Mouse (Mus musculus) inflammation-experienced regulatory T-cells, adult 6 months (primary cell): ENCODE results near the gene Gm45837. TPM values are rescaled to one million over a fixed set of nuclear protein-coding genes. Genes with fewer than 3 reads are reported as not detected.
A peak's percentile ranks its signal among the peaks of the same experiment; 100 is the strongest.

ENCODE experiments used
- ATAC-seq: one replicate; pipeline ENCODE4 v1.8.0; 2017
- polyA plus RNA-seq, 3 experiments: library from polyadenylated mRNA; unstranded; fragments of 100-300 nt; shearing (Covaris generic); gene quantifications; one replicate each; pipeline ENCODE4 v1.2.1; 2017

Gene Gm45837
- polyA plus RNA-seq = 10 to 100 TPM in 2 of 3 experiments, 1 to 10 TPM in 1; 6.7 to 39.0 (median 18.9) TPM

- ATAC-seq = no peak
Observed at GRCm38 (mm10) chr7:101410267-101410936, at the start of gene Gm45837. Gene Gm45837 (plus strand): TSS chr7:101410886.

- ATAC-seq = no peak
Observed at GRCm38 (mm10) chr7:101361021-101361420, 49.7 kb upstream of the Gm45837 start.

GRCm38 (mm10) chr7:101361767-101362166, 48.9 kb upstream of the Gm45837 start:
- ATAC-seq = no peak

DNA sequence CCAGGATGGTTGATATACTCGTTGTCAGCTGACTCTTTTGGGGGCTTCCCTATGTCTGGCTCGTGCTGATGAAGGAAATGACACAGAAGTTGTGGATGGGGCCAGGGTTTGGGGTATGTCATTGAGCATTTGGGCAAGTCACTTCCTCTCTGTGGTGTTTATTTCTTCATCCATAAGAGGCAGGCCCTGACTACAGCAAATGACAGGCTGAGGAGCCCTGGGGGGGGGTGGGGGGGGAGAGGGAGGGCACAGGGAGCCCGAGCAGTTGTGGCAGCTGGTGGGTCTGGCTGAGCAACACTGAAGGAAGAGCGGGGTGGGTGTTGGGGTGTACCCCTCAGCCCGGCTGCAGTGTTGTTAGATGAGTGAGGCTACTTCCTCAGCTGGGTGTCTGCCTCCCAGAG, 47.9 kb upstream of the Gm45837 start:
- no peak for ATAC-seq

- ATAC-seq = no peak
Observed at GRCm38 (mm10) chr7:101363914-101364313, 46.8 kb upstream of the Gm45837 start.

GRCm38 (mm10) chr7:101367901-101368852, 42.5 kb upstream of the Gm45837 start:
- ATAC-seq = peak; percentile 21

DNA sequence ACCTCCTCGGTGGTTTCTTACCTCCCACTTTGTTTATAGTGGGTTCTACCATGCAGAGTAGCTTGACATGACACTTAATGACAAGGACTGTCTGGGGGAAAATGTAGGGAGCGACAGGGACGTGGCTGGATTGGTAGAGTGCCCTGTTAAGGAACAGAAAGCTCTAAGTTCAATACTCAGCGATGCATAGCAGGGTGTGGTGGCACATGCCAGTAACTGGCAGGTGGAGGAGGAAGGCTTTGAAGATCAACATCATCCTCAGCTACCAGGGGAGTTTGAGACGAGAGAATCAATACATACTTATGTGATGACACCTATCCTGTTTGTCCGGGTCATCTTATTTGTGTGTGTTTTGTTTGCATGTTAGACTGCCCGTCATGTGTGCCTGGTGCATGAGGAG, 41.0 kb upstream of the Gm45837 start:
- ATAC-seq = no peak

- no peak for ATAC-seq
Observed at GRCm38 (mm10) chr7:101373082-101373481, 37.6 kb upstream of the Gm45837 start.

DNA sequence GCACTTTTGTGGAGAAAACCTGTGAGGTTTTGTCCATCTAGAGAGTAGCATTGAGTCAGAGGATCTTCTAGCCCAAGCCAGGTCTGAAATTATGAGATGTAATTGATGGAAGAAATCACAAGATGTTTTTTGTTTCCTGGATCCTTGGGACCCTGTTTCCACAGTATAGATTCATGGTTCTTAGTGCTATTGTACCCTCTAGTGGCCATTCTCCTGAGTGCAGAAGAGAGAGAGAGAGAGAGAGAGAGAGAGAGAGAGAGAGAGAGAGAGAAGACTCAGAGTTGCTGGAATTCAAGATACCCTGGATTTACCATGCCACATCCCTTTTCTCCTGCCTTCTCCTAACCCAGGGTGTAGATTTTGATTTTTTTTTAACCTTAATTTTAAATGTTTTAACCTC, 36.5 kb upstream of the Gm45837 start:
- peak; percentile 11 for ATAC-seq

DNA sequence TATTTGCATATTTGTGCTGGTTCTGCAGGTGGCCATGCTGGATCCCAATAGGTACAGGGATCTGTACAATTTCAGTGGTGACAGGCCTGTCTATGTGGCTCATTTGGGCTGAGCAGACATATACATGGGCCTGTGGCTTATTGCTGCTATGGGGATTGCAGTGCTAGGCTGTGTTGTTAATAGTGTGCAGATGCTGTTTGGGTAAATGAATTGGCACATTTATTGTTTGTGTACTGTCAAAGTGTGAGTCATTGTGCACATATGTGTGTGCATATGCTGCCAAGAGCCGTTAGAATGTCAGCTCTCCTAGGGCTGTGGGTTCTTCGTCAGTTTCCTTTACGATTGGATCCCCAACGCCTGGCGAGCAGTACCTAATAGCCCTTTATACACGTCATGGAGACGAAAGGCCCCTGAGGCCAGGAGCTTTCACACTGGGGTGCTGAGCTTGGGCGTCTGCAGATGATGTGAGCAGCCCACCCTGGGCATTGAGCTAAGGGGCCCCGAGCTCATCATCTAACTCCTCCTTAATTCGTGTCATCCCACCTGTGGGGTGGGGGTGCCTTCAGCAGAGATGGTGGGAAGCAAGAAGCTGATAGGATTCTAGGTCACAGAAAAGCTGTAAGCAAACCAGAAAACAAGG, 33.9 kb upstream of the Gm45837 start:
- no peak for ATAC-seq

DNA sequence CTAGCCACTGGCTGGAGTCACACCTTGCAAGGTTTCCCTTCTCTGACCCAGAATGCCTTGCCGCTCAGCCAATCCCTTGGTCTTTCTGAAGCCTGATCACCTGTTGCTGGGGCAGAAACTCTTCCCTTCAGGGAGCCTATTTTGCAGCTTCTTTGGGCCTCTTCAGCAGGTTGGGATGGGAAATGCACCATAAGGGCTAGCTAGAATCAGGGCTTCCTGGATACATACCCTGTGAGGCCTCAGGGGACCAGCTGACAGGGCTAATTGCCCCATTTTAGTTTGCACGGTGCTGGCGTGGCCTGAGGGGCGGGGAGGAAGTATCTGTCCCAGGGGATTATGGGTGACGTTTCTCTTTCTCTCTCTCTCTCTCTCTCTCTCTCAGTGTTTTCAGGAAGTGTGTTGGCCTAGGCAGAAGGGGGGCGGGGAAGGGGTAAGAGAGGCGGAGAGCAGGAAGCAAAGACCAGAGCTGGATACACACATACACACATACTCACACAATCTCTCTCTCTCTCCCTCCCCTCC, 32.9 kb upstream of the Gm45837 start:
- peak; percentile 94 for ATAC-seq

DNA sequence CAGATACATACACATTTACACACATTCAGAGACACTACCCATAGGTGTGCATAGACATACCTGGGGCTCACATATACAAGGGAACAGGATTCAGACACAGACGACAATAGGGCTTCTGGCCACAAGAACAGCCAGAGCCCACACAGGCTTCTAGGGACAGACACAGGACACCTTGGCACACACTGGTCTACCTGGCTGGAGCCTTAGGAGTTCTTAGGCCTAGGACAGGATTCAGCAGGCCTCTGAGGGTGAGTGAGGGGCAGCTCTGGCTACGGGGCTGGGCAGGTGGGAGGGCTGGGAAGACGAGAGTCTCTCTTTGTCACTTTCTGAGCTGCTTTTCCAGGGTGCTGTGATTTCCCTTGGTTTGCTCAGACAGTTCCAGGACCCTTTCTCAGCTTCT, 32.4 kb upstream of the Gm45837 start:
- ATAC-seq = no peak

DNA sequence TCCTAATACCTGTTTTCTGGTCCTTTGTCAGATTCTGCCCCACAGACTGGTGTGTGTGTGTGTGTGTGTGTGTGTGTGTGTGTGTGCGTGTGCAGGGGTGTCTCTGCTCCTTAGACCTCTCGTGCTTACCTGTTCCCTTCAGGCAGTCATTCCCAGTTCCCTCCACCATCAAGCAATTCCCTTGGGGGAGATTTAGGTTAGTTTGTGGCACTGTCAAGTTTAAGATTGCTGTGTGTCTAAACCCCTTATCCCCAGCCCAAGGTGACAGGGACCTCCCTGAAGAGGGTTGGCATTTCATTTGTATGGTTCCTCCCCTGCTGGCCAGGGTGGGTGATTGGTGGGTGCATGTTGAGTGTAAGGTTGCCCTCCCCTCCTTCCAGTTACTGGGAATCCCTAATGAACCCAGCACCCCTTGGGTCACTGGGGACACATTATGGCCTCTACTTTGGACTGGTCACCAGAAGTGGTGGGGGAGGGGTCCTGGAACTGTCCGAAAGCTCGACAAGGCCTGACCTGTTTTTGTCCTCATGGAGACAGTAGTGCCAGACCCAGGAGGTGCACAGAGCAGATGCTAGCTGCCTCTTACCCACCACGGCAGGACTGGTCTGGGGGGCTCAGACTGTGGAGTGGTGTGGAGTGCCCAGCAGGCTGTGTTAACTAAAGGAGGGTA, 31.8 kb upstream of the Gm45837 start:
- no peak for ATAC-seq

GRCm38 (mm10) chr7:101379732-101380131, 31.0 kb upstream of the Gm45837 start:
- ATAC-seq = no peak

DNA sequence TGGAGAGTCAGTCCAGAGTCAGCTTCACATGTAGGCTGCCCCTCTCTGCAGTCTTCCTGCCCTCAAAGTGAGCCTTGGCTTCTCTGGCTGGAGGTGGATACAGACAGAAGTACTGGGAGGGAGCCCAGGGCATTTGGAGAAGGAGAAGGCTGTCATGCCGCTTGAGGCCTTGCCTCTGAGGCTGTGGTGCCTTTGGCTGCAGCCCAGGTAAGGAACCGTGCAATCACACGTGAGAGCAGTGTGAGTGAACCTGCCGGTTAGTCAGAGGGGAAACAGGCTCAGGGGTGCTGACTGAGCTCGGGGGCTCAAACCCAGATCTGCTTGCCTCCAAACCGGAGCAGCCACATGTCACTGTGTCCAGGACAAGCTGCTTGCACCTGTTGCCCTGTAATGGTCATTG, 29.2 kb upstream of the Gm45837 start:
- no peak for ATAC-seq

GRCm38 (mm10) chr7:101382378-101382777, 28.3 kb upstream of the Gm45837 start:
- no peak for ATAC-seq

DNA sequence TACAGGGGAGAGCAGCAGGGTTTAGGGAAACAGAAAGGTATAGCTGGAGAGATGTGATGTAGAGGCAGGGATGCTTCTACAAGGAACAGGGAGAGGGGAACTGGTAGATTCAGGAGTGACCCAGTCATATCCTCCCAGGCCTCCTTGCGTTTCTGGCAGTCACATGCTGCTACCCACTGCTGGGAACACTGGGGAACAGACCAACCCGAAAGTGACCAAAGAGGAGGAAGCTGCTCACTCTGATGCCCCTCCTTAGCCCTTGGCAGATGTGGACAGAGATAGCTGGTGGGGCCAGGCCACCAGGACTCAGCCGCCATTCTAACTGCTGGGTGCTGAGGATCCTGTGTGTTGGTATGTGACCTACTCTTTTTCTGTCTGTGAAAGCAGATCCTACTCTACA, 26.9 kb upstream of the Gm45837 start:
- ATAC-seq = no peak

GRCm38 (mm10) chr7:101384931-101385330, 25.8 kb upstream of the Gm45837 start:
- ATAC-seq = no peak

DNA sequence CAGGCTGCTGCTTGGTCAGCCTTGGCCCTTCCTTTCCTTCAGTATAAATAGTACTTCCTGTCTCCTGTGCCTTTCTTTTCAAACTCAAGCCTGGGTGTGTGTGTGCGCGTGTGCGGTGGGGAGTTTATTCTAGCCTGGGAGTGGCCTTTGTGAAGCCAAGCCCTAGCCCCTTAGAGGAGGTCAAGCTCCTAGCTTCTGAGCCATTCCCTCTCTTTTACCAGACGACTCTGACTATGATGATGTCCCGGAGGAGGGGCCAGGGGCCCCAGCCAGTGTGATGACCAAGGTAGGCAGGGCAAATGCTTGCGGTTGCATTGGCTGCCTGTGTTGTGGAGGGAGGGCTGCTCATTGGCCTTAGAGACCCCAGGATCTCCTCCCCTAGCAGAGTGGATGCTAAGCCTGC, 25.4 kb upstream of the Gm45837 start:
- ATAC-seq = no peak

DNA sequence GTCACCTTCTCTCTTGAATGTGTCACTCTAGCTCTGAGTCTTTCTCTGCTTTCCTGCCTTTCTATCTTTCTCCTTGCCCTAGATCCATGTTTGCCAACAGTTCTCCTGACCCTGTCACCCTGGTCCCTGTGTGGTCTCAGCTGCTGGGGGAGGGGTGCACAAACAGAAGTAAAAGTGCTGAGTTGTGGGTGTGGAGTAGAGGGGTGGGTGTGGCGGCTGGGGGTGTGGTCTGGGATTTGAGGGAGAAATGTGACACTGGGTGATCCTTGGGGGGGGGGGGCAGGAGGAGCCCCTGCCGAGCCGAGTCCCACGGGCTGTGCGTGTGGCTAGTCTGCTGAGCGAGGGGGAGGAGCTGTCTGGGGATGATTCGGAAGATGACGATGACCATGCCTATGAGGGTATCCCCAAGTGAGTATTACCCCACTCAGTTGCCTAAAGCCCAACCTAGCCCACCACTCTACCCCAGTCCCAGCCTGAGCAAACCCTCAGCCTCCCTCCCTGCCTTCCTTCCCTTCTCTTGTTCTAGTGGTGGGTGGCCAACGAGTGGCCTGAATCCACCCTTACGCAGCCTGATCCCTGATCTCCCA, 24.7 kb upstream of the Gm45837 start:
- ATAC-seq = no peak

- ATAC-seq = no peak
Observed at GRCm38 (mm10) chr7:101389256-101389655, 21.4 kb upstream of the Gm45837 start.

DNA sequence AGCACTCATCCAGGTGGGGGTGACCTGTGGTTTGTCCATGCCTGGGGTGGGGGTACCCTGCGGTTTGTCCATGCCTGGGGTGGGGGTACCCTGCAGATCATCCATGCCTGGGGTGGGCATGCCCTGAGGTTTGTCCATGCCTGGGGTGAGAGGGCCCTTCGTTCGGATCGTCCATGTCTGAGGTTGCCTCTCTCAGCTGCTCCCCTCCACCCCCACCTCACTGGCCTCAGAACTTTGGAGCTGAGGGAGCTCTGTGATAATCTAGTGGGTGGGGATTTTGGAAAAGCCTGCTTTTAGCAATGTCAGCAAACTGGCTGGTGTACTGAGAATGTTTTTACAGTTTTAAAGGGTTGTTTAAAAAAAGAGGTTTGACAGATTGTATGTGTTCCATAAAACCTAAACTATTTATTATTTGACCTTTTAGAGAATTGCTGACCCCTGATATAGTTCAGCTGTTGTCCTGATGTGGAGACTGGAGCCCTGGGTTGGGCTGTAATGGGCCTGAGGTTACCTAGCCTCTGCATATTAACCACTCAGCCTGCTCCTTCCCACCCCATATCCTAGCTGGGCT, 18.7 kb upstream of the Gm45837 start:
- no peak for ATAC-seq
